Mouse (Mus musculus): ENCODE measurements at regions not wholly inside any gene's neighbourhood (a gene's known extent, or its start where the extent isn't known, plus 50 kb on each side); places are given as distances from the start of the nearest gene placed in this dataset.

GRCm38 (mm10) chr7:35893292-35893691, 90.5 kb upstream of the Zfp507 start:
- TF ChIP-seq CTCF (IDR thresholded peaks at IDR 0.05; ENCODE audit: insufficient read depth, low read length): no peak
- no peak for TF ChIP-seq POLR2A (IDR thresholded peaks at IDR 0.05; ENCODE audit: borderline replicate concordance, extremely low read depth, low read depth, low read length)
